Mouse (Mus musculus) erythroblast, embryonic 14.5 days (primary cell): Measurements from ENCODE around the gene Atg7.

ENCODE experiments used
- GATA1 ChIP-seq: IDR thresholded peaks from 2 replicates; pipeline ENCODE4 v1.6.1; 2012; ENCODE audit warnings: low read length, inconsistent platforms, mixed read lengths
- TAL1 ChIP-seq: IDR thresholded peaks from 3 replicates; pipeline ENCODE4 v1.6.1; 2012; ENCODE audit warnings: low read length, inconsistent platforms, mixed read lengths

DNA sequence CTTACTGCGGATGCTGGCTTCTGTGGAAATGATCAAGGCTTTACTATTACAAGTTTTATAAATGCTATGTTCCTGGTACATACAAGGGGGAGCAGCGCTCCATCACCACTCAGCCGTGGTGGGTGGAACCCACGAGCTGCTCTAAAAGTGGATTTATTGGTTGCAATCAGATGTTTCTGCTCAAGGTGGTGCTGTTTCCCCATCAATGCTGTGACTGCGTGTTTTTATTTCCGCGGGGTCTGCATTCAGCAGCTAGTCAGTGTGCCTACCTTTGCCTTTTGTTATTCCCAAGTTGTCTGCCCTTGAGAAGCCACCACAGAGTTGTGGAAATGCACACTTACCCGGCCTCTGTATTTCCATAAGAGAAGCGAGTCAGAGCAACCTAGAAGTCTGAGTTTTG is 81.0 kb downstream of the Atg7 start:
- no peak for TF ChIP-seq TAL1
- TF ChIP-seq GATA1 = no peak
